Mouse (Mus musculus): Measurements from ENCODE around the gene Nptxr.
A peak's percentile ranks its signal among the peaks of the same experiment; 100 is the strongest.

DNA sequence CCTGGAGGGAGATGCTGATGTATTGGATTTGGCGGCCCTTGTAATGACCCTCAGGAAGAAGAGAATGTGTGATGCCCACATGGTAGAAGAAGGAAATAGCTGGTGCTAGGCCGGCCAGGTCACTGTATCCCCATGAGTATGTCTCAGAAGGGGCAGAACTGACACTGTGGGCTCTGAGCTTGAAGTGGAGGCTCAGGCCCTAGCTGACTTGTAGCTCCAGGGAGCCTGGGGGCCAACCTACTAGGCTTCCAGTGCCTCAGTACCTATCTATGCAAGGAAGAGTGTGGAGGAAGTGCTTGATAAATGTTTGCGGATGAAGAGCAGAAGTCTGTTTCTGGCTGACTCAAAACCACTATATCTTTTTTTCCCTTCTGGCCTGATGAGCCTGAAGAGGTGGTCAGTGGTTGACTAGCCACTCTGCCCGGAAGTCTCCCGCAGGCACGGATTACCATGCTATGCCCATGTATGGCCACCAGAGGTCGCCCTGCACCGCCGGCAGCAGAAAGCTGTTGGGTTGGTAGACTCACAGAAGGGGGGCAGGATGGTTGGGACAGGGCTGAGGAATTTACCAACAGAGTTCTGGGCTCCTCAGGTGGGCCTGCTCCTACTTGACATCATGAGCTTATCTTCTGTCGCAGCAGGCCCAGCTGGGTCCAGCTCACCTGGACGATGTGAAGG lies 51.7 kb downstream of the Nptxr start:
- TF ChIP-seq CTCF (IDR thresholded peaks at IDR 0.05; ENCODE audit: extremely low read depth, insufficient read length, insufficient replicate concordance, low read depth, low read length) (peak; percentile 99), POLR2A (IDR thresholded peaks at IDR 0.05; ENCODE audit: low read depth, low read length) (no peak)
